Mouse (Mus musculus): Measurements from ENCODE around the gene Hsd11b2.

DNA sequence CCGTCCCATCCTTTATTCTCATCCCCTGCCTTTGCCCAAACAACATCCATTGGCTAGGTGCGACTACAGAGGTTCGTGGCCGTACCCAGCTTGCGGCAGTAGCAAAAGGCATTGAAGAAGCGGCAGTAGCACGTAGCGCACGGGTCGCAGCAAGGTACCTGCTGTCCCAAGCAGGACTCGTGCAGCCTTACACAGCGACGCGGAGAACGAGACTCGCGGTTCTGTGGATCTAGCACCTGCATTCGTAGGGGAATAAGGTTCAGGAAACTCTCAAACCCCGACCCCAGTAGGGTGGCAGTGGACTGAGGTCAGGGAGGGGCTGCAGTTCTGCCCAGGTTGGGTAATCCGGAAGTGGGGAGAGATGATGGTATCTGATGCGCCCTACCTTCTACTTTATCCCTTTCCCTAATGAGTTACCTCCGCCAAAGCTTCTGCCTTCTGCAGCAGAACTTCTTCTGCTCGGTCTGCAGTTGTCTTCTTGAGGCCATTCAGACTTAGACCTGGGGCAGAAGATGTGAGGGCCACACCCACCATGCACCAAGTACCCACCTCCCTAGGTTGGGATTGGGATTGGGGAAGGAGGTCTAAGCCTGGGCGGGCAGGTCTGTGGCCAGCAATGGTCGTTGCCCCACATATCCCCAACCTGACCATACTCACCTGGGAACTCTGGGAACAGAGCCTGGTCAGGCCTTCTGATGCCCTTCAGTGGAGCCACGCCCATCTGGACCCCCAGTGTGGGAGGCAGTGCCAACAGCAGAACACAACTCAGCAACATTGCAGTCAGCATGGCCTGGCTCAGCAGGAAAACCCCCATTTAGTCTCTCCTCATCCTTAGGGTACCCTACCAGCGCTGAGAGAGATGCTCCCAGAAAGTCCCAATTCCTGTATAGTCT is 48.4 kb downstream of the Hsd11b2 start:
- TF ChIP-seq CTCF (IDR thresholded peaks at IDR 0.05; ENCODE audit: low read depth): no peak
- TF ChIP-seq EP300 (IDR thresholded peaks at IDR 0.05; ENCODE audit: low read depth): no peak

Measured in liver, embryonic 14.5 days (tissue).